Mouse (Mus musculus) lung, postnatal 0 days (tissue): ENCODE measurements at regions not wholly inside any gene's neighbourhood (a gene's known extent, or its start where the extent isn't known, plus 50 kb on each side); places are given as distances from the start of the nearest gene placed in this dataset.

Experiments
- CTCF ChIP-seq: IDR thresholded peaks from 2 replicates; pipeline ENCODE4 v1.5.1; 2016; ENCODE audit warnings: antibody characterized with exemption, mild to moderate bottlenecking
- EP300 ChIP-seq: IDR thresholded peaks from 2 replicates; pipeline ENCODE4 v1.6.1; 2016; ENCODE audit warnings: antibody characterized with exemption, mild to moderate bottlenecking, control low read depth

DNA sequence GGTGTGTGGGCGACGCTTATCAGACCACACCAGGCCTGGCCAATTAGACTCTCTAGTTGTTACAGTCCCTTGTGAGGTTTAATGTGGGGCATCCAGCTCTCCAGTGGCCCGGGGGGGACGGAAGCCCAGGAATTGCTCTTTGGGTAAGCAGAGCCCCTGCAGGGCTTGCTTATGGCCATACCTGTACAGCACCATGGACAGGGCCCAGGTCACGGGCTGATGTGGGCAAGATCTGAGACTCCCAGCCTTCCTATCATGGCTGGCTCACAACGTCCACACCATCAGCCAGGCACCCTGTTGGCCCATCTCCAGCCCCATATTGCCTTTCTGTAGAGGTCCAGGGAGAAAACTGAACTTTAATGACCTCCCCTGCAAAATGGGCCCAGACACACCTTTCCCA is 111.7 kb upstream of the Unc5b start:
- no peak for TF ChIP-seq EP300
- TF ChIP-seq CTCF, result no peak
